Mouse (Mus musculus) right cerebral cortex, postnatal 14 days (tissue): Measurements from ENCODE around the gene Dse.

Experiments
- DNase-seq: peaks from one replicate; pipeline ENCODE4 v3.0.0; 2022

The Dse gene

DNA sequence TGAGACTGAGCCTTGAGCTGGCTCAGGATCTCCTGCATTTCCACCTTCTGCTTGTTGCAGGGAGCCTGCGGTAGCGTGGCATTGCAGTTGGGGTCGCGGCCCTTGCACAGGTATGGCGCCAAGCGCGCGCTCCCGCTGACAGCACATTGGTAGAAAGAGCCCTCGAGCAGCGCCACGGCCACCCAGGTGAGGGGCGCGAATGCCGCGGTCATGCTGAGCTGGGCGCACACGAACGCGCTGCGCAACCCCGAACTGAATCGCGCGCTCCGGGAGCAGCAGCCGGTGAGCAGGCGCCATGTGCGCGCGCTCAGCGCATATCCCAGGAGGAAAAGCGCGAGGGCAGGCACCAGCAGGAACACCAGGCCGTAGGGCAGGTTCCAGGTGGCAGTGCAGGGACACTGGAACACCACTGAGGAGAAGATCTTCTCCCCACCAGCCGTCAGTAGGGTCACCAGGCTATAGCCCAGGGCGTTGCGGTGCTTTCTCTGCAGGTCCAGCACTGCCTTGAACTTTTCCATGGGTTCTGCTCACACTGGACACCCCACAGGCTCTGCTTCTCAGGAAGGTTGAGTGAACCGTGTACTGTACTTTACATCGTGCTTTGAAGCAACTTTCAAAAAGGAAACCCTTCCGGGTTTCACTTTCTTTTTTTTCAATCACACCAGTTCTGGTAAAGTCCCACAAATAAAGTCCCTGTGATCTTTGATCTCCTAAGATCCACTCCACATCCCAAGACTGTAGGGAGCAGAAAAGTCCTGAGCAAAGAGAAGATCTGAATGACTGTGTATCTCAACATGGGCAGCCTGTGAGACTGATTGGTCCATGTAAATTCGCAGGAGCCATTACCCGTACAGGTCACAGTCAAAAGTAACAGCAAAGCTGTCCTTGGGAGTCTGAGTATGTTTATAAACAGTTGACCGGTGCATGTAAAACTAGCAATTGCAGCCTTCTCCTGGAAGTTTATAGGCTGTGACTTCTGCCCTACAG lies 79.8 kb downstream of the Dse start, which contains the start of gene Calhm6:
Calhm6 (minus strand) TSS at position 593 of the 987 bp plus-strand sequence.
- DNase-seq = peak; percentile 52

DNA sequence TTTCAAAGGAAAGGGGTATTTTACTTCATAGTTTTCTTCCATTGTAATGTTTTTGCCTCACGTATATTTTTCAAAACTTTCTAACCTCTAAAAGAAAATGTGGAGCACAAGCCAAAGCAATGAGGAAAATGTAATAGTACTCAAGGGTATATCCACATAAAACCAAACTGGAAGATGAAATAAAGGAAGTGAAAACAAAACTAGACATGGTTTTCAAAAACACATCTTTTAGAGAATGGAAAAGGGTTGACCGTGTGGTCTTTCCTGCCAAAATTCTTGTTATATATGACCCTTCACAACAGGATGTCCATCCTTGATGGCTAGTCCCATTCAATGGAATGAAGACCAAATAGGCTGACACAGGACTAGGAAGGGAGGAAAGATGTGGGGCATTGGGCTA lies 89.1 kb downstream of the Dse start:
- DNase-seq = no peak

DNA sequence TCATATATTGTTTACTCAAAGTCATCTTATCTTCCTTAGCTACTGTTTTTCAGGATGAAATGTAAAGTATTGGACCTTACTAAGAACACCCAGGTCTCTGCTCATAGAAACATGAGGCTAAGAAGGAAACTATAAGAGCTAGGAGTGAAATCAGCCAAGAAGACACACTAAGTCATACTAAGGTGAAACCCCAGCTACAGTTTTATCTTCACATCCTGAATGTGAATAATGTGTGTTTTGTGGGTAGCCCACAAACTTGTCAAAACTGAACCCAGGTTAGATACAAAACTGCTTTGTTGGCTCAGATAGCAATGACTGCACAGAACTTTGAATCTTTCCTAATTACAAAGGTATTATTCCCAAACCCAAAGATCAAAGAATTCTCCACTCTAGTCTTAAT lies 89.7 kb downstream of the Dse start:
- DNase-seq = no peak

DNA sequence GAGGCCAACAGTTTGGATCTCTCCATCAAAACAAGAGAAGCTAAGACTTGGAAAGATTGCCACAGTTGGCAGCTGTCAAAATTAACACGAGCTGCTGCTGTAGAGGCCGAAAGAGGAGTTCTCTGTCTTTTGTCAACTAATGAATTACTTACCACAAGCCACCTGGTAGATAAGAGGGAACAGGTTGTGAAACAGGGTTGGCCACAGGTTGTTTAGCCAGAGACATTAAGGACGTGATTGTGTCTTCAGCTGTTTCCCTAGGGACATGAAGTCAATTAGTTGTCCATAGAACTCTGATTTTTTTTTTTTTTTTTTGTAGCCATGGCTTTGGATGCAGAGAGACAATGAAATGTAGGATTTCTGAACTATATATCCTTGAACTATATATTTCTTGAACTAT lies 90.4 kb downstream of the Dse start:
- DNase-seq = no peak

DNA sequence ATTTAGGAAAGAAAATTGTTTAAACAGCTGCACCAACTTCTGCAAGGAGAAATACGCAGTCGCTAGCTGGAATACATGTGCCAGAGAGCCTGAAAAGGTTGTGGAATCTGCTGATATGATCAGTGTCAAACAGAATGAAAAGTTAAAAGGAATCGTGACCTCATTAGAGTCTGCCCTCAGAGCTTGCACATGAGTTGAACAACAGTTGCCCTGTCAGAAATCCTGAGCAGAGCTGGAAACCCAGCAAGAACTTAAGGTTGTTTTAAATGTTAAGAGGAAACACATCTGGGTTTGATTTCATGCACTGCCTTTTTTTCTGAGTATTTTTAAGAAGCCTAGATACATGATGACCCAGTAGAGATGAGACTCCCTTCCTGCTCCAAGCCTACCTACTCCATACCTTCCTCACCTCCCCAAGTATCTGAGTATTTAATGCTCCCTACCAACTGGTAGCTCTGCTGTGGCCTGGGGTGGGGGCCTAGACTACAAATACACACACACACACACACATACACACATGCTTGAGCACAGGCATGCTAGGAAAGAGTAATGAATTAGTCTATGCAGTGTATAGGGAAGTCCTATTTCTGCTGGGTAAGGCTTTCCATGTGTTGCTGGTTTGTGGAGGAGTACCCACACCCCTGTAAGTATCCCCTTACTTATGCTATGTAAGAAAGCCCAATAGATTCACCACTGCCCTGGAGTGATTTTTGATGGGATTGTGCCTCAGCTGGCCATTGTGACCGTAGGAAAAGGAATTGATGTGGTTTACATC lies 95.4 kb downstream of the Dse start:
- DNase-seq = no peak

DNA sequence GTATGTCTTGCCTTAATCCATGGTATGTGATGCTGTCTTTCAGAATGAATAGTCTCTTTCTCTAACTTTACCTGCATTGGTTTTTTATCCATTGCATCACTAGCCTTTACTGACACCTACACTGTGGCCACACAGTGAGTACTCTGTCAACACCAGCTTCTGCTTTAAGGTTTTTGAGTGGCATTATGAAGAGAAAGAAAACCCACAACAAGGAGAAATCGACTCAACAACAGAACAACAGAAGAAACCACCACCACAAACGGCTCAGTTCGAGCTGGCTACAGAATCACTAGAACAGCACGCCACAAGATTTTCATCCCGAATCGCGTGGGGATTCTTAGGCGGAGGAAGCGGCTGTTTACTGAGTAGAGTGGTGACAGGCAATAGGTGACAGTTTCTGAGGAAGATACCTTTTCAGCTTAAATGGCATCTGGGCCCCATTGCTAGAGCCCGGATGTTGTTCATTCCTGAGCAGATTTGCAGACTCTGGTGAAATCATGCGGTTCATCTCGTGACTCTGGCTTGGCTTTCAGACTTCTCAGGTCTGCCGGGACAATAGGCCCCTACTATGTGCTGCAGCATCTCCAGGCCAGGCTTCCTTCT lies 96.6 kb downstream of the Dse start:
- no peak for DNase-seq
